Mouse (Mus musculus) adrenal gland, adult 8-10 months (tissue): ENCODE results near the gene Zswim8. TPM values are rescaled to one million over a fixed set of nuclear protein-coding genes. Genes with fewer than 3 reads are reported as not detected.

Source experiments
- DNase-seq: peaks from one replicate; pipeline ENCODE4 v3.0.0; 2022
- total RNA-seq, 4 experiments: library from RNA; stranded (reverse); gene quantifications; 2 replicates each; pipeline ENCODE4 v1.2.4; 2022

The Zswim8 gene
- total RNA-seq = 100 to 1,000 TPM; 111 to 197 (median 146) TPM

DNA sequence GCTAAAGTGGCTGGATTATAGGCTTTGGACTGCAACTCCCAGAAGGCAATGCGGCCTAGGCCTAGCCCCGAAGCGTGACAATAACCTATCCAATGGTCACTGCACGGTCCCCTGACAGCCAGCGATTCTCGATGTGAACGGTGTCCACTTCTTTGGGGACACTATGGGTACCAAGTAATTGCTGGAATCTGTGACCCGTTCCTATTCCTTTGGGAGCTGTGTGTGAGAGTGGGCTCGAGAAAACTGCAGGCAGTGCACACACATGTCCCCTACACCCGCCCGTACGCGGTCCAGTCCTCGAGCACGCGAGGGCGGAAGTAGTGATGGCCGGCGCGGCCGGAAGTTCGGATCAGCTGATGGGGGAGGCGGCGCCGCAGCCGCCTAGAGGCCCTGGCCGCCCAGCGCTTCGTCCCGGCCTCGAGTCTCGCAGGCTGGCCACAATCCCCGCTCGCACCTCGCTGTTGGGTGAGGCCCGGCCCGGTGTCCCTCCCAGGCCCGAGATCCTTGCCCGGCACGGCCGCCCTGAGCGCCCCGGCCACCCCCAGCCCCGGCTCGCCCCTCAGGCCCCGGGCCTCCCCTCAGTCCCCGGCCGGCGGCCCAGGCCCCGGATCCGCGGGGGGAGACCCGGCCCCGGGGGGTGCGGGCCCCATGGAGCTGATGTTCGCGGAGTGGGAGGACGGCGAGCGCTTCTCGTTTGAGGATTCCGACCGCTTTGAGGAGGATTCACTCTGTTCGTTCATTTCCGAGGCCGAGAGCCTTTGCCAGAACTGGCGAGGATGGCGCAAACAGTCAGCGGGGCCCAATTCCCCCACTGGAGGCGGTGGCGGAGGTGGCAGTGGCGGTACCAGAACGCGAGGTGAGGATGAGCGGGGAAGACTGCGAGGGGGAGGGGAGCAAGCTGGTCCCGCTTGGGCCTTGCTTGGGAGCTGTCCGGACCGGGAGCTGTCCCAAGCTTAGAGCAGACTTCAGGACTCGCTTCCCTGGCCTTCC is at the start of gene Zswim8:
Gene Zswim8 (plus strand): TSS at position 352 of the 990 bp plus-strand sequence.
- peak; percentile 85 for DNase-seq

DNA sequence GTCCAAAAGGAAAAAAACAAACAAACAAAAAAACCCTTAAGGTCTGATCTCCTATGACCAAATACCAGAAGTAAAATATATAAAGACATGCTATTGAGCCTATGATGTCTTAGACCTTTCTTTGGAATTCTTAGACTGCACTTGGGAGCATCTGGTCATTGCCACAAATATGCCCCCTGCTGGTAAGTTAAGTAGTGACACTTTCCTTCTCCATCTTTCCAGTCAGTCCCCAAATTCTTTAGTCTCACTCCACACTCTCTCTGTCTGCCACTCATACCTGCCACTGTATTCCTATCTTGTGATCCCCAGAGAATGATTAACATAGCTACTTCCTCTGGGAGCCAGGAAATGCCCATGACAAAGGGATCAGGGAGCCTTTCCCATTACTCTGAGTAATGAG is 49.0 kb upstream of the Zswim8 start:
- no peak for DNase-seq

DNA sequence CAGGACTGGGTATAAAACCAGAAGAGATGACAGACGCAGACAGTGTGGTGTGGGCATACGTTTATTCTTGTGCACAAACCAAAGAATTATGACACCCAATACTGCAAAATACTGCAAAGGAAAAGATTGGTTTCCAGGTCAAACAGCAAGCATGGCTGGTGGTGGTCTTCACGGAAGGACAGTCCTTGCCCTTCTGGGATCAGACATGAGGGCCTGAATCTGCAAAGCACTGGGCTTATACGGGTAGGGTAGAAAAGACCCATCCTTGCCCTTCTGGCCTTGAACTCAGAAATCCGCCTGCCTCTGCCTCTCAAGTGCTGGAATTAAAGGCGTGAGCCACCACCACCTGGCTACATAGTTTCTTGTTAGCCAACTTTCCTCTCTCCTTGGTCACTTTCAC is 48.5 kb upstream of the Zswim8 start:
- DNase-seq = no peak

DNA sequence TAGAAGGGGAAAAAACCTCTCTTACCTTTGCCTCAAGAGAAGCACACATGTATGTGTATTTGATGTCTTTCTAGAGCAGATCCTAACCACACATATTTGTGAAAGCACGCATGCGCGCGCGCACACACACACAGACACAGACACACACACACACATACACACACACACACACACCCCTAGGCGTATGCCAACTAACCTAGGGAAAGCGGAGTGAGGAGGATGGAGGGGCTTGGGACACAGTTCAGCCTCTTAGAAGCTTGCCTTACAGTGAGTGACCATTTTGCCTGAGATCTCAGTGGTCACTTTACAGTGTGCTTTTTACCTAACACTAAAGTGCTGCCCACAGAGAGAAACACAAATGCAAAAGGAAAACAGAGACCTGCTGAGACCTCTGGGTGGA is 47.7 kb upstream of the Zswim8 start:
- no peak for DNase-seq

DNA sequence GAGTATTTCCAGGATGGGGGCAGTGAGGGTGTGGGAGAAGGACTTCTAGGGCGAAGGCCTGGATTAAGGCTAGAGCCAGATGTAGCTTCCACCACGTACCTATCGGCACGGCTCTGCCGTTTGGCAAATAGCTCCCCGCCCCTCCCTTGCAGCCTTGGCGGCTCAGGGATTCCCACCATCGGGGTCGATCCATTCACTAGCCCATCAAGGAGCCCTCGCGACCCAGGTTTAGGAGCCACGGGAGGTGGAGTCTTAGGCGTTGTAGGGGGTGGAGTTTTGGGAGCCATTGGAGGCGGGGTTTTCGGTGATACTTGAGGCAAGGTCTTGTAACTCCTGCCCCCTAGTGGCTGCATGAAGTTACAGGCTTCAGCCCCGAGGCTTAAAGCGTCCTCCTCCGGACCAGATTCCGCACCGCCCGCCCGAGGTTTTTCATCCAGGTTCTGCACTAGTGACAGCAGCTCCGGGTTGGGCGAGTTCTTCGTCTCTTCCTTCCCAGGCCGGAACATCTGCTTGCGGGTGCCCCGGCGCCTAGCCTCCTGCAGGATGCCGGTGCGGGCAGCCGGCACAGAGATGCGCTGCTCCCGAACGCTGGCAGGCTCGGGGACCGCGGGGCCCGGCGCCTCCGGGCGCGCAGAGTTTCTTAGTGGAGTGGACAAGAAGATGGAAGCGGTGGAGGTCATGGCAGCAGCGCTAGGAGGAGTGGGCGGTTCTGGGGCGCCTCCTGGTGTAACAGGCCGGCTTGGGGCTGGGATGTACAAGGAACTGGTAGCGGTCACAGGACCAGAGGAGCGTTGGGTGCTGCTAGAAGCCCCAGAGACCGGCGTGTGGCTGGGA is 46.3 kb upstream of the Zswim8 start:
- DNase-seq = peak; percentile 90

DNA sequence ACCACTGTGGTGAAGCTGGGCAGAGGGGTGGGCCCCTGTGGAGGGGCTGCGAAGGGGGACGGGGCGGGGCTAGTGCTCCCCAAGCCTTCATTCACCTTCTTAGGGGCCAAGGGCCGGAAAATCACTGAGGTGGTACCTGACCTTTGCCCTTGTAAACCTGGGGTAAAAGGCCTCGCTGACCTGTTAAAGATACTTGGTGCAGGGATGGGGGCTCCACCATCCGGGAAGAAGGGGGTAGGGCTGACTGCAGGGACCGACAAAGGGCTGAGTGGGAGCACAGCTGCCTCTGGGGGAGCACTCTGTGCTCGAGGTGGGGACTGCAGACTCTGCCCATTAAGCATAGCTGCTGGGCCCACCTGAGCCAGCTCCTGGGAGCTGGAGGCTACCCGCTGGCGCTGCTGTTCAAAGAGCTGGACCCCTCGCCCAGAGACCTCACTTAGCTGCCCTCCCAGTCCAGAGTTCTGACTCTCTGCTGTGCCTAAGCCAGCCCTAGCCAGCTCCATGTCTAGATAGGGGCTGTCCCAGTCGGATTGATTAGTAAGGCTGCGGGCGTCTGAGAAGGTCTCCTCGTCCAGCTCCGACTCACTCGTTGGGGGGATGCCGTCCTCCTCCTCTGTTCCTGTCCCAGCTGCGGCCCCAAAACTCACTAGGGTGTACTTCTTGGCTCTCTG is 45.6 kb upstream of the Zswim8 start:
- no peak for DNase-seq

DNA sequence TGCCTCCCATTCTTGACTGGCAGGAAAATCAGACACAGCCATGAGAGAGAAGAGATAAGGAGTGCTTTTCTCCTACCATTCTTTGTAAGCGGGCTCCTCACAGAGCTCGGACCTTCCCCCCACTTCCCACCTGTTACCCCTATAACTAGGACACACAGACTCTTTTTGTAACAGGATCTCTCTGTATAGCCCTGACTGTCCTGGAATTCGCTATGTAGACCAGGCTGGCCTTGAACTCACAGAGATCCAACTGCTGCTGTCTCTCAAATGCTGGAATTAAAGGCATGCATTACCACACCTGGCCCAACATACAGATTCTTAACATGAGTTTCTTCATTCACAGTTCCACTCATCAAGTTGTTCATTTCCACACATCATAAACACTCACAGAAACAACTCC is 44.6 kb upstream of the Zswim8 start:
- no peak for DNase-seq

DNA sequence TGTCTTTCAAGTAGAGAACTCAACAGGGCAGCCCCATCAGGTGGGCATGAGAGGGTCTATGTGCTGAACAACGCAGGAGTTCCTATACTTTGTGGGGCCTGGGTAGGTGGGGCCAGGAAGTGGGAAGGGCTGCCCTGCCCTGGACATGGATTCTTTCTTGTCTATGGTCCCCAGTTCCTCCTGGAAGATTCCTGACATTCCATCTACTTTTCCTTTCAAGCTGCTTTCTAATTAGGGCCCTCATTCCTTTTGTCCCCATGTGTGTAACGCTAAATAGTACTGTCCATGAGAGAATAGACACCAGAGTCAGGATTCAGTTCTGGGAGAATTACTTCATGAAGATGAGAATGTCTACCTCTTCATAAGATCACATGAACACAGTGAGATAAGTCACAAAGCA is 43.8 kb upstream of the Zswim8 start:
- no peak for DNase-seq

DNA sequence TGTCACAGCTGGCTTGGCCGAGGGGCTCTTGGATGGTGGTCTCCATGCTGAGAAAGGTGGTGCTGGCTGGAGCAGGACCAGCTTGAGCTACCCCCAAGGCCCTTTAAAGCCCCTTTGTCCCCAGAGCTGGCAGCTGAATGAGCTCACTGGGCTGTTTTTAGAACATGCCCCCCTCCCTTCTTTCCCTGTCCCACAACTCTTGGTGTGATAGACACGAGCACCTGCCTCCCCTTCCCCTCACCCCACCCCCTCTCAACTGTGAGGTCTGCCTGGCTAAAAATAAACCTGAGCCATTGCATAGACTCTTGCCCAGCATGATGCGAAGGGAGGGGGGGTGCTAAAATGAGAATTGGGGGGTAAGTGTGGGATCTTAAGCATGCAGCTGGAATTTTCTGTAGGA is 42.9 kb upstream of the Zswim8 start:
- DNase-seq = no peak

DNA sequence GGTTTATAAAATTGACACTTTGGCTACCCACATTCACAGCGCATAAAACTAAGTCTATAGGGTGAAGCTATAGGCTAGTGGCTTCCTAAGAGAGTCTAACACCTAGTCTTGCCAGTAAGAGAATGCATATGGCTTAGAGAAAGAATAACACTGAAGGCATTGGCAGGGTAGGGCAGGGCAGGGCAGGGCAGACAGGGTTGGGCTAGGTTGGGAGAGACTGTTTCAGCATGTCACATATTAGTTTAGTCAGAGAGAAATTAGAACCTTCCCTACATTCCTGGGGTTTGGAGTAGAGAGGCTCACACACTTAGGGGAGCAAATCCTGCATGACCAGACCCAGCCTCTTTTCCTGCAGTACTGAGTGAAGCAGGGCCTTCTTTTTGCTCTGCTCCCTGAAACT is 39.9 kb upstream of the Zswim8 start:
- no peak for DNase-seq

DNA sequence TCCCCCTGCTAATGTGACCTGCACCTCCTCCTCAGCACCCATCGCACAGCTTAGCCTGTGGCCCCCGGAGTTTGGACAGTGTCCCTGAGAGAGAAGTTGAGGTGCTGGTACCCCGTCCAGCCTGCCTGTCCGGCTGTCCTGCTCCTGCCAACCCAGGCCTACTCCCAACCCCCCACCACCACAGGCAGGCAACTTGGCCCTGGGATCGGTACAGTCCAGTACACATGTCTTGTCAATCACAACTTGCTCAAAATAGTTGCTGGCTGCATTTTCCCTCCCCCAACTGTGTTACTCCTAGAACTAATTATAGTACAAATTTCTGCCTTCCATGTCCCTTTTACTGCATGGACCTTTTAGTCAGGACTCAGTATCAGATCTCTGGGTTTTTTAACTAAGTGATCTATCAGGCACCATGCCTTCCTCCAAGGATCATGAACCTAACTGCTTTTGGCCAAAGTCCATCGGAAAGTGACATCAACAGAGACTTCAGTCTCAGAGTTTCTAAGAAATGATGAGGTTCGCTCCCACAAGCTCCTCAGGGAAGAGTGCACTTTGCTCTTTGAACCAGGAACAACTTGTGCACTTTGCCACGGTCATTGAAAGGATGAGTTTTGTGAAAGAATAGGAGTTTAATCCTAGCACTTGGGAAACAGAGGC is 39.1 kb upstream of the Zswim8 start, which contains the start of gene Synpo2l:
Gene Synpo2l (minus strand): TSS at position 201 of the 657 bp plus-strand sequence.
- no peak for DNase-seq

DNA sequence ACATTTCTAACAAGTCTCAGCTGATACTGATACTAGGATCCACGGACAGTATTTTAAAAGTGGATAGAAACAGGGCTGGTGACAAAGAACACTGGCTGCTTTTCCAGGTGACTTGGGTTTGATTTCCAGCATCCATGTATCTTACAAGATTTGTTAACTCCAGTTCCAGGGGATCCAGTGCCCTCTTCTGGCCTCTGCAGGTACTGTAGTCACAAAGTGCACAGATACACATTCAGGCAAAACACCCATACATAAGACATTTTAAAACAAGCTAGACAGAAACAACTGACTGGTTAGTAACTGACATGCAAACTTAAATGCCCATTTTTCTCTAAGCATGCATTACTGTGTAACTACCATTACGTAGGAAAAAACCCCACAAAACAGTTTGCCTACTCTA is 34.4 kb upstream of the Zswim8 start:
- no peak for DNase-seq

DNA sequence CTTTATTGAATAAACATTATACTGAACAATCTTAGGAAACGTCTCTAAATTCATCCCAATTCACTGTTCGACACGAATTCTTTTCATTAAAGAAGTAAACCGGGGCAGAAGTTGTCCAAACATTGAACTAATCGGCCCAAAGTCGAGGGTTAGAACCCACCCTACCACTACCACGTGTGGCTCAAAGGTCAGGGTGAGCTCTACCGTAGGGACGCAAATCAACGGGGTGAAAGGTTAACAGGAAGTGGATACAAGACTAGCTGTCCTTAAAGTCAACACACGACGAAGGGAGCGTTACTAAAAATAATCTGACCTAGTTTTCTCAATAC is 33.7 kb upstream of the Zswim8 start:
- DNase-seq = peak; percentile 42

DNA sequence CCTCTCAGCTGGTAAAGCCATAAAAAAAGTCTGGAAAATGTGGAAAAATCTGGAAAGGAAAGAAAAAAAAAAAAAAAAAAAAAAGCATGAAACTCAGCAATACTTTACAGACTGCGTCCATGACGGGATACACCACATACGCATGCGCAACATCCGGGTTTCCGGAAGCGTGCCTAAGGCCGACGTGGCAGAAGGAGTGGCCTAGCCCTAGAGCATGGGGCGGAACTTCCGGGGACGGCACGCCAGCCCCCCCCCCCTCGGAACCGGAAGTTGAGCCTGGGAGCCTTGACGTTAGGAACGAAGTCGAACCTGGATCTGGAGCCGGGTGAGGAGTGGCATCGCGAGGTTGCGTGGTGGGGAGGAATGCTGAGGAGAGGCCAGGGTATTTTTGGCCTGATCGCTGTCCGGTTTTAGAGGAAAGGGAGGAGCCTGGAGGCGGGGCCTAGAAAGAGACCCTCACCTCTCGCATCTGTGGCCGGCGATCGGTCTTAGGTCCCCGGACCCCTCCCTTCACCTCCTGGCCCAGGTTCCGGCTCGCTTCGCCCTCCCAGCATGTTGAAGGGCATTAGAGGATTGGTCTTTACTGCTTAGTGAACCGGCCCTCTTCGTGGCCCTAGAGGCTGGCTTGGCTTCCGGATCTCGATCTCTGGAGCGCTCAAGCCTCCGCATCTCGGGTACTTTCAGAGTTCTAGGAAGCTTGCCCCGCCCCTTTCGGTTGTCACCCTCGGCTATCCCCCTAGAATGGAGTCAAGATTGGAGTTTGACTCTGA is 33.1 kb upstream of the Zswim8 start, which contains the start of gene Sec24c:
Gene Sec24c (plus strand): TSS at position 245 of the 770 bp plus-strand sequence.
- peak; percentile 97 for DNase-seq

DNA sequence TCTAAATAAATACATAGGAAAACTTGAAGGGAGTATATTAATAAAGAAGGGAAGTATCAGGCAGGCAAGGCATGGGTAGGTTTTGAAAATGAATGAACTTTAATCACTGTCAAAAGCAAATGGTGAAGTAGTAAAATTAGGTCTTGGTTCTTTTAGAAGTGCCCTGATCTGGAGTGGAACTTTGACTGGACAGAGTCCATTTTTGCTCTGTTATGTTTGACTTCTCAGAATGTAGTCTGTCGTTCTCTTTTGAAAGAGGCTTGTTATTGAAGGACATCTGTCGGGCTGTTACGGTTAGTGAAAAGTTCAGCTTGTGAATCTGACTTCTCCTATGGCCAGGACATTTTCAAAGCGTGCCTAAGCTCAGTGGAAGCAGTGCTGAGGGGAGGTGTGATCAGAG is 29.4 kb upstream of the Zswim8 start:
- no peak for DNase-seq

DNA sequence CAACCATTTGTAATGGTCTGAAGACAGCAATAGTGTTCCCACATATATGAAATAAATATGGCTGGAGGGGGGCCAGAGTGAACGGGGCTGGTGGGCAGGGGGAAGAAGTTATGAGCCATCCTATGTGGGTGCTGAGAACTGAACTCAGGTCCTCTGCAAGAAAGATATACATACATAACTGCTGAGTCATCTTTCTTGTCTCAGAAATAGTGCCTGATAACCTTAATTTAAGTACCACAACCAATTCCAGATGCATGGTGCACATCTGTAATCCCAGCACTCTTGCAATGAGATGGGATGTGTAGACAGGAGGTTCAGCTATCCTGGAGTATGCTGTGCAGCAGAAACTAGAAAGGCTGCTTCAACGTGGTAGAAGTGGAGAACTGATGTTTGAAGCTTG is 25.6 kb upstream of the Zswim8 start:
- DNase-seq = no peak

DNA sequence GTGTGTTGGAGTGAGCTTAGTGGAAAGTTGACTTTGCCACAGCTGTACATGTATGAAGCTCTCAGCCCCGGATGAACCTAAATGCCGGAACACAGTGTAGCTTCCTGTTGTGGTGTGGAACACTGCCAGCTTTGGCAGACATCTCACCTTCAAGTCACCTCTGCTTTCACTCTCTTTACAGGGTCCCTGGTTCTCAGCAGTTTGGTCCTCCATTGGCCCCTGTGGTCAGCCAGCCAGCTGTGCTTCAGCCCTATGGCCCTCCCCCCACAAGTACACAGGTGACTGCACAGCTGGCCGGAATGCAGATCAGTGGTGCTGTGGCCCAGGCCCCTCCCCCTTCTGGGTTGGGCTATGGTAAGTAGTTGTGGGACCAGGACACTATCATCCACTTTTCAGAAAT is 24.9 kb upstream of the Zswim8 start:
- DNase-seq = no peak

DNA sequence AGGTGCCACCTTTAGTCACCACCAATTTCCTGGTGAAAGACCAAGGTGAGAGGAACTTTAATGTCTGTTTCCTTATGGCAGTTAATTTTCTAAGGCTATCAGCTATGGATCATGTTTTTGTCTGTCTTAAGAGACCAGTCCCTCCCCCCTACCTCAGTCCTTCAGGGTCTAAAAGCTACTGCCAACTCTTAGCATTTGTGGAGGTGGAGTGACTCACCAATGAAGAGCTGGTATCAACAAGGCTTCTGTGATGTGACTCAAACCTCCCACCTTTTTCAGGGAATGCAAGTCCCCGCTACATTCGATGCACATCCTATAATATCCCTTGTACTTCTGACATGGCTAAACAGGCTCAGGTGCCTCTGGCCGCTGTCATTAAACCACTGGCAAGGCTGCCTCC is 20.8 kb upstream of the Zswim8 start:
- no peak for DNase-seq

DNA sequence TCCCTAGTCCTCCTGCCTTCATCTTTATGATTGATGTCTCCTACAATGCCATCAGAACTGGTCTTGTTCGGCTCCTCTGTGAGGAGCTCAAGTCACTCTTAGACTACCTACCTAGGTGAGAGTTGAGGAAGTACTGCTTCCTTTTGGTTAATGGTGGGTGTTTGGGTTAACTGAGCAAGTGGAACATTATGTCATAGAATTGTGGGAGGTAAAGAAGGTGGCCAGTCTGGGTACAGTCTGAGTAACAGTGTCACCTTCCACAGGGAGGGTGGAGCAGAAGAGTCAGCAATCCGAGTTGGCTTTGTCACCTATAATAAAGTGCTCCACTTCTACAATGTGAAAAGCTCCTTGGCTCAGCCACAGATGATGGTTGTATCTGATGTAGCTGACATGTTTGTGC is 18.3 kb upstream of the Zswim8 start:
- no peak for DNase-seq

DNA sequence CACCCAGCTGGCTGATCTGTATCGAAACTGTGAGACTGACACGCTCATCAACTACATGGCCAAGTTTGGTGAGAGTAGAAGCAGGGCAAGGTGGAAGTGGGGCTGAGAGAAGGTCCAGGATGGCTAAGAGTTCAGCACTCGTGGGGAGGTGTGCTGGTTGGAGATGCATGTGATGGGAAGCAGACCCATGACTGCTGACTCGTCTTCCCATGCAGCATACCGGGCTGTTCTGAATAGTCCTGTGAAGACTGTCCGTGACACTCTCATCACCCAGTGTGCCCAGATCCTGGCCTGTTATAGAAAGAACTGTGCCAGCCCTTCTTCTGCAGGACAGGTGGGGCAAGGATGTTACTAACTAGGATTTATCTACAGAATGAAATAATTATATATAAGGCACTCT is 15.6 kb upstream of the Zswim8 start:
- no peak for DNase-seq

DNA sequence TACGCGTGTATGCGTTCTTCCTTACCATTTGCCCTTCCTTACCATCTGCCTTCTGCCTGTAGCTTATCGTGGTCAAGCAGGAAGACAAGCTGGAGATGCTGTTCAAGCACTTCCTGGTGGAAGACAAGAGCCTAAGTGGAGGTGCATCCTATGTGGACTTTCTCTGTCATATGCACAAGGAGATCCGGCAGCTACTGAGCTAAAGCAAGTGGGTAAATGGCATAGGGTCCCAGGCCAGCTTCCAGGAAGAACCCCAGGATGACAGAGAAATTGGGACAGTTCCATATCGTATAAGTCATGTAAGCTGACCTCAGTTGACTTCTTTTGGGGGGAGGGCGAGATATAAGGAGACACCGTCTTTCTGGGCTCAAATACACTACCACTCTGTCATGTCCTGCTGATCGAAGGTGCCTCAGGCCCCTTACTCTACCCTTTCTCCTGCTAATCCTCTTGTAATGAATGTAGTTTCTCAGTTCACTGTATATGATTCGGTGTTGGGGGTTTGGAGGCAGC is 13.7 kb upstream of the Zswim8 start:
- DNase-seq = no peak
